Mouse (Mus musculus) embryonic facial prominence, embryonic 12.5 days (tissue): ENCODE results near the gene Prr3. TPM values are rescaled to one million over a fixed set of nuclear protein-coding genes. Genes with fewer than 3 reads are reported as not detected.
A peak's percentile ranks its signal among the peaks of the same experiment; 100 is the strongest.
"Not testable (repeated sequence)": the region's sequence is repeated elsewhere in the genome, so short reads cannot be mapped to it uniquely, and the experiment has no call there.

Experiments
- ATAC-seq: fragments of 200-750 bp; cut with Nextera tagmentation; 2 replicates; pipeline ENCODE4 v1.8.0; 2017; ENCODE audit not compliant: insufficient number of reproducible peaks, insufficient read depth, low FRiP score, low TSS enrichment
- H3K27ac ChIP-seq: fragments of 300-500 bp; sonication (generic); 2 replicates; pipeline ENCODE4 v1.5.1; 2016; ENCODE audit warnings: mild to moderate bottlenecking
- H3K27me3 ChIP-seq: fragments of 300-500 bp; sonication (generic); 2 replicates; pipeline ENCODE4 v1.6.1; 2016; ENCODE audit warnings: mild to moderate bottlenecking, moderate library complexity
- H3K36me3 ChIP-seq: fragments of 300-500 bp; sonication (generic); 2 replicates; pipeline ENCODE4 v1.6.1; 2016; ENCODE audit warnings: mild to moderate bottlenecking
- H3K4me1 ChIP-seq: fragments of 300-500 bp; sonication (generic); 2 replicates; pipeline ENCODE4 v1.6.1; 2016
- H3K4me2 ChIP-seq: fragments of 300-500 bp; sonication (generic); replicated peaks from 2 replicates; pipeline ENCODE4 v1.6.1; 2016; ENCODE audit warnings: mild to moderate bottlenecking, moderate library complexity
- H3K4me3 ChIP-seq: fragments of 300-500 bp; sonication (generic); 2 replicates; pipeline ENCODE4 v1.5.1; 2016; ENCODE audit warnings: mild to moderate bottlenecking
- H3K9ac ChIP-seq: fragments of 300-500 bp; sonication (generic); 2 replicates; pipeline ENCODE4 v1.6.1; 2016; ENCODE audit warnings: mild to moderate bottlenecking, moderate library complexity
- H3K9me3 ChIP-seq: fragments of 300-500 bp; sonication (generic); 2 replicates; pipeline ENCODE4 v1.6.1; 2016; ENCODE audit warnings: mild to moderate bottlenecking, moderate library complexity
- WGBS: fragments of 180-500 bp; shearing (Covaris S2); methylation state at CpG from one replicate; pipeline ENCODE4 v1.1.7; 2016; 5-methylcytosine and 5-hydroxymethylcytosine counted together
- polyA plus RNA-seq: library from polyadenylated mRNA; unstranded; fragments of >200 nt; fragmentation: Nextera tagmentation; extraction: Ambion mirVana; gene quantifications from 2 replicates; pipeline ENCODE4 v1.2.1, GENCODE M21; 2016

Prr3 gene
- polyA plus RNA-seq, 1 experiment from 2014 or later, result 42.9 TPM

- H3K4me1 ChIP-seq, result peaks cover 11% of the 10 kb centered on the region
- H3K27me3 ChIP-seq, result no peaks in the 10 kb centered on the region
- ATAC-seq, result no peak
- peaks cover 38% of the 10 kb centered on the region for H3K36me3 ChIP-seq
- no peak overlapping the region for H3K27ac ChIP-seq
- no peak overlapping the region for H3K9ac ChIP-seq
- WGBS, result 90% methylated on average over 2 of the region's 2 CpGs
- H3K4me3 ChIP-seq, result no peak overlapping the region
- no peak overlapping the region for H3K4me2 ChIP-seq
- no peaks in the 10 kb centered on the region for H3K9me3 ChIP-seq
These were observed 12.4 kb downstream of the Prr3 start for GRCm38 (mm10) chr17:35967621-35968020.

GRCm38 (mm10) chr17:35963279-35963678 is 16.8 kb downstream of the Prr3 start:
- H3K9ac ChIP-seq, result no peak overlapping the region
- no peaks in the 10 kb centered on the region for H3K27me3 ChIP-seq
- WGBS, result 88% methylated on average over 10 of the region's 10 CpGs
- no peak overlapping the region for H3K27ac ChIP-seq
- no peak overlapping the region for H3K4me3 ChIP-seq
- no peak overlapping the region for H3K4me2 ChIP-seq
- H3K36me3 ChIP-seq, result peaks cover 78% of the 10 kb centered on the region
- H3K4me1 ChIP-seq, result no peaks in the 10 kb centered on the region
- no peak for ATAC-seq
- H3K9me3 ChIP-seq, result no peaks in the 10 kb centered on the region

- Histone ChIP-seq H3K4me3 (no peak overlapping the region), H3K27me3 (no peaks in the 10 kb centered on the region), H3K4me2 (no peak overlapping the region), H3K4me1 (no peaks in the 10 kb centered on the region), H3K9me3 (no peaks in the 10 kb centered on the region), H3K27ac (no peak overlapping the region), H3K36me3 (peaks cover 82% of the 10 kb centered on the region), H3K9ac (no peak overlapping the region)
- no peak for ATAC-seq
- WGBS, result 95% methylated on average over 15 of the region's 15 CpGs
These were observed 21.4 kb downstream of the Prr3 start for GRCm38 (mm10) chr17:35958533-35959223.

GRCm38 (mm10) chr17:35954665-35955064 is 25.4 kb downstream of the Prr3 start:
- WGBS, result 76% methylated on average over 8 of the region's 8 CpGs
- H3K9ac ChIP-seq, result no peak overlapping the region
- no peaks in the 10 kb centered on the region for H3K4me1 ChIP-seq
- no peak overlapping the region for H3K27ac ChIP-seq
- H3K4me2 ChIP-seq, result no peak overlapping the region
- H3K36me3 ChIP-seq, result peaks cover 43% of the 10 kb centered on the region
- no peaks in the 10 kb centered on the region for H3K27me3 ChIP-seq
- no peaks in the 10 kb centered on the region for H3K9me3 ChIP-seq
- no peak for ATAC-seq
- H3K4me3 ChIP-seq, result no peak overlapping the region

GRCm38 (mm10) chr17:35952559-35952958 is 27.5 kb downstream of the Prr3 start:
- not testable (repeated sequence) for H3K9me3 ChIP-seq, H3K4me2 ChIP-seq, H3K27ac ChIP-seq, H3K4me3 ChIP-seq, H3K9ac ChIP-seq, H3K27me3 ChIP-seq, H3K4me1 ChIP-seq
- peaks cover 21% of the 10 kb centered on the region for H3K36me3 ChIP-seq
- 93% methylated on average over 3 of the region's 3 CpGs for WGBS
- peak; percentile 56; the same call in 1 of the 2 replicates for ATAC-seq

GRCm38 (mm10) chr17:35950946-35951345 is 29.1 kb downstream of the Prr3 start:
- not testable (repeated sequence) for ATAC-seq, H3K4me3 ChIP-seq, H3K9me3 ChIP-seq, H3K27me3 ChIP-seq, H3K36me3 ChIP-seq, H3K9ac ChIP-seq, H3K4me1 ChIP-seq, H3K4me2 ChIP-seq, H3K27ac ChIP-seq

GRCm38 (mm10) chr17:35939941-35940340 is 40.1 kb downstream of the Prr3 start:
- no peaks in the 10 kb centered on the region for H3K27me3 ChIP-seq
- no peaks in the 10 kb centered on the region for H3K4me1 ChIP-seq
- no peak overlapping the region for H3K4me3 ChIP-seq
- H3K9me3 ChIP-seq, result no peaks in the 10 kb centered on the region
- no peak overlapping the region for H3K9ac ChIP-seq
- H3K27ac ChIP-seq, result no peak overlapping the region
- H3K36me3 ChIP-seq, result no peaks in the 10 kb centered on the region
- WGBS, result 56% methylated on average over 1 of the region's 1 CpGs
- H3K4me2 ChIP-seq, result no peak overlapping the region
- ATAC-seq, result no peak

- no peak overlapping the region for H3K4me2 ChIP-seq
- no peak overlapping the region for H3K9ac ChIP-seq
- WGBS, result 65% methylated on average over 2 of the region's 2 CpGs
- no peaks in the 10 kb centered on the region for H3K4me1 ChIP-seq
- H3K4me3 ChIP-seq, result no peak overlapping the region
- H3K27ac ChIP-seq, result no peak overlapping the region
- no peak; the same call in 1 of the 2 replicates for ATAC-seq
- no peaks in the 10 kb centered on the region for H3K36me3 ChIP-seq
- H3K9me3 ChIP-seq, result no peaks in the 10 kb centered on the region
- H3K27me3 ChIP-seq, result no peaks in the 10 kb centered on the region
These were observed 40.9 kb downstream of the Prr3 start for GRCm38 (mm10) chr17:35939108-35939507.

- H3K27me3 ChIP-seq, result no peaks in the 10 kb centered on the region
- 0 out of 2 replicates have a peak, but pooled peaks cover under 1% of the 10 kb centered on the region for H3K36me3 ChIP-seq
- H3K9ac ChIP-seq, result no peak overlapping the region
- 33% methylated on average over 2 of the region's 2 CpGs for WGBS
- ATAC-seq, result no peak
- no peak overlapping the region for H3K4me2 ChIP-seq
- H3K4me1 ChIP-seq, result no peaks in the 10 kb centered on the region
- no peak overlapping the region for H3K27ac ChIP-seq
- no peak overlapping the region for H3K4me3 ChIP-seq
- H3K9me3 ChIP-seq, result no peaks in the 10 kb centered on the region
These were observed 42.2 kb downstream of the Prr3 start for GRCm38 (mm10) chr17:35937700-35938348.

GRCm38 (mm10) chr17:35935763-35936162 is 44.3 kb downstream of the Prr3 start:
- ATAC-seq, H3K27ac ChIP-seq, H3K4me1 ChIP-seq, H3K4me3 ChIP-seq, H3K9me3 ChIP-seq, H3K9ac ChIP-seq, H3K4me2 ChIP-seq, H3K27me3 ChIP-seq: not testable (repeated sequence)
- 85% methylated on average over 14 of the region's 14 CpGs for WGBS
- peaks cover 11% of the 10 kb centered on the region for H3K36me3 ChIP-seq

GRCm38 (mm10) chr17:35932608-35933007 is 47.4 kb downstream of the Prr3 start:
- no peak overlapping the region for H3K27ac ChIP-seq
- no peak overlapping the region for H3K4me2 ChIP-seq
- no peak overlapping the region for H3K4me3 ChIP-seq
- no peak overlapping the region for H3K9ac ChIP-seq
- WGBS, result 87% methylated on average over 4 of the region's 4 CpGs
- H3K27me3 ChIP-seq, result no peaks in the 10 kb centered on the region
- H3K9me3 ChIP-seq, result no peaks in the 10 kb centered on the region
- H3K4me1 ChIP-seq, result no peaks in the 10 kb centered on the region
- H3K36me3 ChIP-seq, result peaks cover 43% of the 10 kb centered on the region
- ATAC-seq, result no peak

GRCm38 (mm10) chr17:35930627-35931026 is 49.4 kb downstream of the Prr3 start:
- H3K27ac ChIP-seq, result no peak overlapping the region
- H3K36me3 ChIP-seq, result peaks cover 60% of the 10 kb centered on the region
- peak; percentile 24; the same call in 1 of the 2 replicates for ATAC-seq
- no peaks in the 10 kb centered on the region for H3K9me3 ChIP-seq
- H3K4me2 ChIP-seq, result no peak overlapping the region
- H3K9ac ChIP-seq, result no peak overlapping the region
- H3K27me3 ChIP-seq, result no peaks in the 10 kb centered on the region
- no peak overlapping the region for H3K4me3 ChIP-seq
- WGBS, result 94% methylated on average over 12 of the region's 12 CpGs
- no peaks in the 10 kb centered on the region for H3K4me1 ChIP-seq
